Mouse (Mus musculus) olfactory bulb, adult 2 months (tissue): ENCODE results near the gene Rasal2. TPM values are rescaled to one million over a fixed set of nuclear protein-coding genes. Genes with fewer than 3 reads are reported as not detected.

Source experiments
- H3K27ac ChIP-seq: fragments of 200-500 bp; 2 replicates; pipeline ENCODE4 v1.5.1; 2012; ENCODE audit warnings: low read depth, low read length; ENCODE audit not compliant: insufficient read depth
- H3K4me1 ChIP-seq: fragments of 200-500 bp; 2 replicates; pipeline ENCODE4 v1.6.1; 2012; ENCODE audit warnings: low read length; ENCODE audit not compliant: control insufficient read depth, insufficient read depth
- H3K4me3 ChIP-seq: fragments of 200-500 bp; 2 replicates; pipeline ENCODE4 v1.5.1; 2012; ENCODE audit warnings: mild to moderate bottlenecking, low read depth, low read length, moderate library complexity; ENCODE audit not compliant: insufficient read depth
- CTCF ChIP-seq: fragments of 200-500 bp; IDR thresholded peaks from 2 replicates; pipeline ENCODE4 v1.5.1; 2012; ENCODE audit warnings: low read depth, mild to moderate bottlenecking, low read length, moderate library complexity; ENCODE audit not compliant: insufficient read depth
- POLR2A ChIP-seq: fragments of 200-500 bp; IDR thresholded peaks from 2 replicates; pipeline ENCODE4 v1.6.1; 2012; ENCODE audit warnings: mild to moderate bottlenecking, low read depth, low read length, moderate library complexity; ENCODE audit not compliant: insufficient read depth
- WGBS: fragments of 180-500 bp; shearing (Covaris S2); methylation state at CpG from one replicate; pipeline ENCODE4 v1.1.7; 2018; 5-methylcytosine and 5-hydroxymethylcytosine counted together
- polyA plus RNA-seq: library from polyadenylated mRNA; stranded (reverse); fragments of >200 nt; gene quantifications from 2 replicates; pipeline ENCODE4 v1.2.4, GENCODE M21; 2012; ENCODE audit warnings: low replicate concordance; ENCODE audit not compliant: missing spikeins, insufficient read depth, insufficient read length

Gene Rasal2
- polyA plus RNA-seq, 1 experiment: not detected

GRCm38 (mm10) chr1:157411341-157411710 is 1.1 kb downstream of the Rasal2 start:
- Histone ChIP-seq H3K4me3 (peak overlapping the region; percentile 99), H3K27ac (peak overlapping the region; percentile 71; the same call in 1 of the 2 replicates), H3K4me1 (no peaks in the 10 kb centered on the region)
- no peak for TF ChIP-seq POLR2A
- TF ChIP-seq CTCF: no peak
- 0% methylated on average over 4 of the region's 4 CpGs for WGBS

DNA sequence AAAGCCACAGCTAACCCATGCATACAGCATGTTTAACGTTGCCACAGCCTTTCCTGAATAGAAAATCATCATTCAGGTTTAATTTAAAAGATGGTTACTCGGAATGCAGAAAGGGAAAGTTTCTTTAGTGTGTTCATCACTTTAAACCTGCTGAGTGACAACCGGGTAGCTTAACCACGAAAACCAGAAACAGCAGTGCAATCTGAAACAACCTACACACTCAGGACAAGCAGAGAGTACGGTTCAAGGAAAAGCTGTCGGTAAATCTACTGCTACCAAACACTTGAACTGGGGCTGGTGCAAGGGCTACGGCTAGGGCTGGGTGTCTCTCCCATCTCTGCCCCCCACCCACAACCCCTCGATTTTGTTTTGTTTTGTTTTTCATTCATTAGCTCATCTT is 1.5 kb downstream of the Rasal2 start:
- TF ChIP-seq CTCF (no peak), POLR2A (no peak)
- WGBS: 4% methylated on average over 8 of the region's 8 CpGs
- H3K4me1 ChIP-seq: no peaks in the 10 kb centered on the region
- peak overlapping the region; percentile 99 for H3K4me3 ChIP-seq
- H3K27ac ChIP-seq: 0 out of 2 replicates have a peak overlapping the region, but pooled peaks have one; percentile 26

GRCm38 (mm10) chr1:157409648-157410047 is 2.7 kb downstream of the Rasal2 start:
- WGBS: 43% methylated on average over 2 of the region's 2 CpGs
- TF ChIP-seq CTCF (no peak), POLR2A (no peak)
- H3K27ac ChIP-seq: no peak overlapping the region
- no peak overlapping the region for H3K4me3 ChIP-seq
- H3K4me1 ChIP-seq: no peaks in the 10 kb centered on the region

DNA sequence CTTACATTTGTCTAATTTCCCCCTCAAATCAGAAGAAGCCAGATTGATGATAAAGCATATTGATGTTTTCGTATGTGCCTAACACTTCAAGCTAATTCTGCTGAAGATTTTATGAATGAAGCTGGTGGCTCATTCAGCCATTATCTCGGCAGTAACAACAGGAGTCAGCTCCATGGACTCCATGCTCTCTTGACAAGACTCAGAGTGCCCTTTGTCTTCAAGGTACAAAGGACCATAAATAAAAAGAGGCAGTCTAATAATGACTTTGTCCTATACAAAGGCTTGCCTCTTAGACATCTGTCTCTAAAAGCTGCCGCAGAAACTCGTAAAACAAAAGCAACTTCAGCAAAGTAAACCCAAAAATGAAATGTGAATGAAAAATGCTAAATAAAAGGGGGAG is 24.4 kb downstream of the Rasal2 start:
- no peaks in the 10 kb centered on the region for H3K4me1 ChIP-seq
- no peak overlapping the region for H3K27ac ChIP-seq
- H3K4me3 ChIP-seq: no peak overlapping the region
- TF ChIP-seq POLR2A: no peak
- TF ChIP-seq CTCF: no peak
- WGBS: 68% methylated on average over 4 of the region's 4 CpGs

DNA sequence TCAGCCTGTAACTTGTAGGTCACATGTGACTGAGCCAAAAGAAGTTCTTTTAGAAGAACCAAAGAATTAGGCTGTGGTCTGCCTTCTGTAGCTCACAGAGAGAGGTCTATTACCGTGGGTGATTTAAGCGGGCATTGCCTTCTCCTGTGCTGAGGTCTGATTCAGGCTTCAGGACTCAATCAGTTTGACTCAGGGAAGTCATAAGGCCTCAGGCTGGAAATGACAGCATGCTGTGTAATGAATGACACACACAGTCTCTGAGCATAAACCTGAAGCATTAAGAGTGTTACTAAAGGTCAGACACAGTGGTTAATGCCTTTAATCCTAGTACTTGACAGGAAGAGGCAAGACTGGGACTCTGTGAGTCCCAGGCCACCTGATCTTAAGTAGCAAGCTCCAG is 31.7 kb downstream of the Rasal2 start:
- 53% methylated on average over 2 of the region's 2 CpGs for WGBS
- TF ChIP-seq CTCF: no peak
- no peak for TF ChIP-seq POLR2A

GRCm38 (mm10) chr1:157370397-157370796 is 42.0 kb downstream of the Rasal2 start:
- Histone ChIP-seq H3K27ac (no peak overlapping the region), H3K4me3 (no peak overlapping the region), H3K4me1 (no peaks in the 10 kb centered on the region)
- WGBS: 100% methylated on average over 2 of the region's 2 CpGs
- no peak for TF ChIP-seq CTCF
- no peak for TF ChIP-seq POLR2A

More for the DNA sequence above, 31.7 kb downstream of the Rasal2 start:
- H3K4me3 ChIP-seq: no peak overlapping the region
- H3K27ac ChIP-seq: no peak overlapping the region
- peaks cover 3% of the 10 kb centered on the region; the same call in 1 of the 2 replicates for H3K4me1 ChIP-seq

- TF ChIP-seq POLR2A (no peak), CTCF (no peak)
- no peak overlapping the region for H3K27ac ChIP-seq
- 68% methylated on average over 5 of the region's 5 CpGs for WGBS
- no peak overlapping the region for H3K4me3 ChIP-seq
- H3K4me1 ChIP-seq: no peaks in the 10 kb centered on the region
These were observed 44.1 kb downstream of the Rasal2 start for GRCm38 (mm10) chr1:157368316-157368715.

- H3K4me1 ChIP-seq: no peaks in the 10 kb centered on the region
- H3K4me3 ChIP-seq: no peak overlapping the region
- no peak overlapping the region for H3K27ac ChIP-seq
- 88% methylated on average over 1 of the region's 1 CpGs for WGBS
- TF ChIP-seq CTCF: no peak
- no peak for TF ChIP-seq POLR2A
These were observed 65.7 kb downstream of the Rasal2 start for GRCm38 (mm10) chr1:157346661-157347060.

GRCm38 (mm10) chr1:157343519-157343918 is 68.9 kb downstream of the Rasal2 start:
- no peak overlapping the region for H3K4me3 ChIP-seq
- H3K27ac ChIP-seq: no peak overlapping the region
- no peak for TF ChIP-seq CTCF
- TF ChIP-seq POLR2A: no peak
- H3K4me1 ChIP-seq: no peaks in the 10 kb centered on the region

- no peak overlapping the region for H3K4me3 ChIP-seq
- no peak for TF ChIP-seq POLR2A
- no peak for TF ChIP-seq CTCF
- no peaks in the 10 kb centered on the region for H3K4me1 ChIP-seq
- 21% methylated on average over 3 of the region's 3 CpGs for WGBS
- no peak overlapping the region; the same call in 1 of the 2 replicates for H3K27ac ChIP-seq
These were observed 77.6 kb downstream of the Rasal2 start for GRCm38 (mm10) chr1:157334834-157335233.
